Mouse (Mus musculus) heart, postnatal 10 days (tissue): ENCODE measurements around the gene Gm21887. TPM values are rescaled to one million over a fixed set of nuclear protein-coding genes. Genes with fewer than 3 reads are reported as not detected.
"Not testable (repeated sequence)": the region's sequence is repeated elsewhere in the genome, so short reads cannot be mapped to it uniquely, and the experiment has no call there.

Source experiments
- DNase-seq, 2 experiments: peaks; one replicate each; pipeline ENCODE4 v3.0.0; 2021
- intact Hi-C: fragments of 180-260 bp; cut with DNase I; formaldehyde crosslinking; loops from one replicate; pipeline ENCODE4 v1.15.1; 2025
- total RNA-seq, 2 experiments: library from RNA; stranded (reverse); gene quantifications; 2 replicates each; pipeline ENCODE4 v1.2.3; 2021

The Gm21887 gene
- total RNA-seq, 2 experiments from 2014 or later: 58.4 to 63.1 TPM

DNA sequence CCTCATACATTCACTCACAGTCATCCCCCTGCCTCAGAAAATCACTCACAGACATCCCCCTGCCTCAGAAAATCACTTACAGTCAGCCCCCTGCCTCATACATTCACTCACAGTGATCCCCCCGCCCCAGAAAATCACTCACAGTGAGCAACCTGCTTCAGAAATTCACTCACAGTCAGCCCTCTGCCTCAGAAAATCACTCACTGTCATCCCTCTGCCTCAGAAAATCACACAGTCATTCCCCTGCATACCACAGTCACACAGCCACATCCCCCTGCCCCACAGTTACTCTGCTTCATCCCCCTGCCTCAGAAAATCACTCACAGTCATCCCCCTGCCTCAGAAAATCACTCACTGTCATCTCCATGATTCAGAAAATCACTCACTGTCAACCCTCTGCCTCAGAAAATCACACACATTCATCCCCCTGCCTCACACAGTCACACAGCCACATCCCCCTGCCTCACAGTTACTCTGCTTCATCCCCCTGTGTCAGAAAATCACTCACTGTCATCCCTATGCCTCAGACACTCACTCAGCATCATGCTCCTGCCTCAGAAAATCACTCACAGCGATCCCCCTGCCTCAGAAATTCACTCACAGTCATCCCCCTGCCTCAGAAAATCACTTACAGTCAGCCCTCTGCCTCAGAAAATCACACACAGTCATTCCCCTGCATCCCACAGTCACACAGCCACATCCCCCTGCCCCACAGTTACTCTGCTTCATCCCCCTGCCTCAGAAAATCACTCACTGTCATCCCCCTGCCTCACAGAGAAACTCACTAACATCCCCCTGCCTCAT lies 1.9 kb upstream of the Gm21887 start:
- DNase-seq: not testable (repeated sequence)
- intact Hi-C loops: loop anchor here (2.0 kb wide), 1 partner anchor 13 kb away; no protein-coding TSS in a partner anchor

DNA sequence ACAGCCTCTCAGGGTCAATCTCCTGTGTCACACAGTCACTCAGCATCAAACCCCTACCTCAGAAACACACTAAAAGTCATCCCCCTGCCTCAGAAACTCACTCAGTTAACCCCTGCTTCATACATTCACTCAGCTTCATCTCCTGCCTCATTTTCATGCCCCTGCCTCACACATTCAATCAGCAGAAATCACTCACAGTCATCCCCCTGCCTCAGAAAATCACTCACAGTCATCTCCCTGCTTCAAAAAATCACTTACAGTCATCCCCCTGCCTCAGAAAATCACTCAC lies 1.3 kb upstream of the Gm21887 start:
- DNase-seq: not testable (repeated sequence)
- intact Hi-C loops: loop anchor here (2.0 kb wide), 1 partner anchor 13 kb away; no protein-coding TSS in a partner anchor

DNA sequence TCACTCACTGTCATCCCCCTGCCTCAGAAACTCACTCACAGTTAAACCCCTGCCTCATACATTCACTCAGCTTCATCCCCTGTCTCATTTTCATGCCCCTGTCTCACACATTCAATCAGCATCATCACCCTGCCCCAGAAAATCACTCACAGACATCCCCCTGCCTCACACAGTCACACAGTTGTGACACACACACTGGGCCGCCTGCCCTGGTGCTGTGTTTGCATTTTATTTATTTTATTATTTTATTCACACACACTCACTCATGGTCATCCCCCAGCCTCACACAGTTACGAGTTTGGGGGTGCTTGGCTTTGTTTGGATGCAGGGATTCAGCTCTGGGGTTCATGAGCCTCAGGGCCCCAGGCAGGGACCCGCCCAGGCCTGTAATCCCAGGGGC lies 875 bp upstream of the Gm21887 start:
- DNase-seq: peak in 1 of 2 experiments; percentile 55
- intact Hi-C loops: loop anchor here (2.0 kb wide), 1 partner anchor 14 kb away; no protein-coding TSS in a partner anchor

DNA sequence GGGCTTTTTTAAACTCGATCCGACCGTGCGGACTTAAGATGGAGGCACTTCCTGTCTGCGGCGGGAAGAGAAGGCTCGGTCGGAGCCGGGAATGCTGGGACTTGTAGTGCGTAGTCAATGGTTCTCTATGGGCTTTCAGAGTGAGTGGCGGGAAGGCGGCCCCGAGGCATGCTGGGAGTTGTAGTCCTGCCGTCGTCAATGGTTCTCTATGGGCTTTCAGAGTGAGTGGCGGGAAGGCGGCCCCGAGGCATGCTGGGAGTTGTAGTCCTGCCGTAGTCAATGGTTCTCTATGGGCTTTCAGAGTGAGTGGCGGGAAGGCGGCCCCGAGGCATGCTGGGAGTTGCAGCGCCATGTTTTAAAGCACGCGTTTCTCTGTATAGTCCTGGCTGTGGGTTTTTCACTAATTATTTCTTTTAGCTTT lies 352 bp downstream of the Gm21887 start:
- peak; percentile 100 for DNase-seq
- intact Hi-C loops: loop anchor here (2.0 kb wide), 1 partner anchor 15 kb away; no protein-coding TSS in a partner anchor

DNA sequence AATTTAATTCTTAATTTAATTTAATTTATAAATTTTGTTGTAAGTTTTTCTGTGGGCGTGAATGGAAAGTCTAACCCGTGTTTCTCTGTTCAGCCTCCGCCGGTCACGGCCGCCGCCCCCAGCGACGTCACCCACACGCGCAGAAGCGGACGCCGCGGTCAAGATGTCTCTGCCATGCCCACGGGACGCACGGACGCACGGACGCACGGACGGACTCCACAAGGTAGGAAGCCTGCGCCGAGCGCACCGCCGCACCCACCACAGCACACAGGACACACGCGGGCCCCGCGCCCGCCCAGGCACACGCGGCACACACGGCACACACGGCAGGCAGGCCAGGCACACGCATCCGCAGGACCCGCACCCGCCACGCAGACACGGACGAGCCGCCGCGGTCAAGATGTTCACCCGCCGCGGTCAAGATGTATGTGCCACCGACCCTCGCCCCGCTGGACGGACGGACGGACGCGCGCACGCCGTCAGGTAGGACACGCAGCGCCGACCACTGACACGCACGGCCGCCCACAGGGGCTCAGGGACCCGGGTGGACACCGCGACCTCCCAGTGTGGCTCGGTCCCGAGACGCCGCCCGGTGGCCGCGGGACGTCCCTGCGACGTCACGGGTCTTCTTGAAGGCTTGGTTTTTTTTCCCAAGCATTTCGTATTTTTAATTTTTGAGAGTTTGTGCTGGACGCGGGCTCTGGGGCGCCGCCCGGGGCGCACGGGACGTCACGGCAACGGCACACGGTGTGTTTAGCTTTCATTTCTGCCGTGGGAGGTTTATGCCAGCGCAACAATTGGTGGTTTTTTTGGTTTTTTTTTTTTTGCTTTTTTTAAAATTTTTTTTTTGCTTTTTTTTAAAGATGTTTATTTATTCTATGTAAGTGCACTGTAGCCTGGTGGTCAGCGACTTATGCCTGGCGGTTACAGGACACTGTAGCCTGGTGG lies 1.4 kb downstream of the Gm21887 start:
- intact Hi-C loops: not testable (repeated sequence)
- DNase-seq: peak in 1 of 2 experiments; percentile 55

DNA sequence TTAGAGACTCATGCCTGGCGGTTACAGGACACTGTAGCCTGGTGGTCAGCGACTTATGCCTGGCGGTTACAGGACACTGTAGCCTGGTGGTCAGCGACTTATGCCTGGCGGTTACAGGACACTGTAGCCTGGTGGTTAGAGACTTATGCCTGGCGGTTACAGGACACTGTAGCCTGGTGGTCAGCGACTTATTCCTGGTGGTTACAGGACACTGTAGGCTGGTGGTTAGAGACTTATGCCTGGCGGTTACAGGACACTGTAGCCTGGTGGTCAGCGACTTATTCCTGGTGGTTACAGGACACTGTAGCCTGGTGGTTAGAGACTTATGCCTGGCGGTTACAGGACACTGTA lies 2.0 kb downstream of the Gm21887 start:
- DNase-seq, intact Hi-C loops: not testable (repeated sequence)

DNA sequence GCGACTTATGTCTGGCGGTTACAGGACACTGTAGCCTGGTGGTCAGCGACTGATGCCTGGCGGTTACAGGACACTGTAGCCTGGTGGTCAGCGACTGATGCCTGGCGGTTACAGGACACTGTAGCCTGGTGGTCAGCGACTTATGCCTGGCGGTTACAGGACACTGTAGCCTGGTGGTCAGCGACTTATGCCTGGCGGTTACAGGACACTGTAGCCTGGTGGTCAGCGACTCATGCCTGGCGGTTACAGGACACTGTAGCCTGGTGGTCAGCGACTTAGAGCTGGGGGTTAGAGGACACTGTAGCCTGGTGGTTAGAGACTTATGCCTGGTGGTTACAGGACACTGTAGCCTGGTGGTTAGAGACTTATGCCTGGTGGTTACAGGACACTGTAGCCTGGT lies 4.0 kb downstream of the Gm21887 start:
- intact Hi-C loops, DNase-seq: not testable (repeated sequence)

DNA sequence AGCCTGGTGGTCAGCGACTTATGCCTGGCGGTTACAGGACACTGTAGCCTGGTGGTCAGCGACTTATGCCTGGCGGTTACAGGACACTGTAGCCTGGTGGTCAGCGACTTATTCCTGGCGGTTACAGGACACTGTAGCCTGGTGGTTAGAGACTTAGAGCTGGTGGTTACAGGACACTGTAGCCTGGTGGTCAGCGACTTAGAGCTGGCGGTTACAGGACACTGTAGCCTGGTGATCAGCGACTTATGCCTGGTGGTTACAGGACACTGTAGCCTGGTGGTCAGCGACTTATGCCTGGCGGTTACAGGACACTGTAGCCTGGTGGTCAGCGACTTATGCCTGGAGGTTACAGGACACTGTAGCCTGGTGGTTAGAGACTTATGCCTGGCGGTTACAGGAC lies 4.6 kb downstream of the Gm21887 start:
- intact Hi-C loops, DNase-seq: not testable (repeated sequence)

DNA sequence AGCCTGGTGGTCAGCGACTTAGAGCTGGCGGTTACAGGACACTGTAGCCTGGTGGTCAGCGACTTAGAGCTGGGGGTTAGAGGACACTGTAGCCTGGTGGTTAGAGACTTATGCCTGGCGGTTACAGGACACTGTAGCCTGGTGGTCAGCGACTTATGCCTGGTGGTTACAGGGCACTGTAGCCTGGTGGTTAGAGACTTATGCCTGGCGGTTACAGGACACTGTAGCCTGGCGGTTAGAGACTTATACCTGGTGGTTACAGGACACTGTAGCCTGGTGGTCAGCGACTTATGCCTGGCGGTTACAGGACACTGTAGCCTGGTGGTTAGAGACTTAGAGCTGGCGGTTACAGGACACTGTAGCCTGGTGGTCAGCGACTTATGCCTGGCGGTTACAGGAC lies 6.4 kb downstream of the Gm21887 start:
- DNase-seq, intact Hi-C loops: not testable (repeated sequence)

DNA sequence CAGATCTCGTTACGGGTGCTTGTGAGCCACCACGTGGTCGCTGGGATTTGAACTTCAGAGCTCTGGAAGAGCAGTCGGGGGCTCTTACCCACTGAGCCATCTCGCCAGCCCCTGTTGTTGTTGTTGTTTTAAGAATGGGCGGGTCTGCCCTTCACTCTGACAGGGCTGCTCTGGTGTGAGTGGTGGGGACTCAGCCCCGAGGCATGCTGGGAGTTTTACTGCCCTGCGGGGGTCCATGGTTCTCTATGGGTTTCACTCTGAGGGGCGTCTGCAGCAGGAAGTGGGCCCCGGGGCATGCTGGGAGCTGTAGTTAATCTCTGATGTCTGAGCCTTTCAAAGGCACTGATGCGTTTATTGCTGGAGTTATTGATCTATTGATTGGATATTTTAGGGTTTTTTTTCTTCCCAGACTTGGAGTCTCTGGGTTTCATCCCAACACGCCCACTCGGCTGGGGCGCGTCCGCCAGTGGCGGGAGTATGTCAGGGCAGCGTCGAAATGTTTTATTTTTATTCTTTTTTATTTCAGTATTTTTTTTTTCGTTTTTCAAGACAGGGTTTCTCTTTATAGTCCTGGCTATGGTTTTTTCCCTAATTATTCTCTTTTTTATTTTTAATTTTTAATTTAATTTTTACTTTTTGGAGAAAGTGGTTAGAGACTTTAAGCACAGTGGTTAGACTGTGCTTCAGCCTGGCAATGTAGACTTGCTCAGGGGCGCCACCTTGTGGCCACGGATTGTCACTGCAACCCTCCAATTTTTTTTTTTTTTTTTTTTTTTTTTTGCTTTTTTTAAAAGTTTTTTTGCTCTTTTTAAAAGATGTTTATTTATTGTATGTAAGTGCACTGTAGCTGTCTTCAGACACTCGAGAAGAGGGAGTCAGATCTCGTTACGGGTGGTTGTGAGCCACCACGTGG lies 8.1 kb downstream of the Gm21887 start:
- intact Hi-C loops: not testable (repeated sequence)
- DNase-seq: peak; percentile 66 to 79

DNA sequence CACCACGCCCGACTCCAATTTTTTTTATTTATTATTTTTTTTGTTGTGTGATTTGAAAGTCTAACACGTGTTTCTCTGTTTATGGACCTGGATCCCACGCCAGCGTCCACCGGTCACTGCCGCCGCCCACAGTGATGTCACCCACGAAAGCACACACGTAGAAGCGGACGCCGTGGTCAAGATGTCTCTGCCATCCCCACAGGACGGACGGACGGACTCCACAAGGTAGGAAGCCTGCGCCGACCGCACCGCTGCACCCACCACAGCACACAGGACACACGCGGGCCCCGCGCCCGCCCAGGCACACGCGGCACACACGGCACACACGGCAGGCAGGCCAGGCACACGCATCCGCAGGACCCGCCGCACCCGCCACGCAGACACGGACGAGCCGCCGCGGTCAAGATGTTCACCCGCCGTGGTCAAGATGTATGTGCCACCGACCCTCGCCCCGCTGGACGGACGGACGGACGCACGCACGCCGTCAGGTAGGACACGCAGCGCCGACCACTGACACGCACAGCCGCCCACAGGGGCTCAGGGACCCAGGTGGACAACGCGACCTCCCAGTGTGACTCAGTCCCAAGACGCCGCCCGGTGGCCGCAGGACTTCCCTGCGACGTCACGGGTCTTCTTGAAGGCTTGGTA lies 9.2 kb downstream of the Gm21887 start:
- intact Hi-C loops: not testable (repeated sequence)
- DNase-seq: peak in 1 of 2 experiments; percentile 34

DNA sequence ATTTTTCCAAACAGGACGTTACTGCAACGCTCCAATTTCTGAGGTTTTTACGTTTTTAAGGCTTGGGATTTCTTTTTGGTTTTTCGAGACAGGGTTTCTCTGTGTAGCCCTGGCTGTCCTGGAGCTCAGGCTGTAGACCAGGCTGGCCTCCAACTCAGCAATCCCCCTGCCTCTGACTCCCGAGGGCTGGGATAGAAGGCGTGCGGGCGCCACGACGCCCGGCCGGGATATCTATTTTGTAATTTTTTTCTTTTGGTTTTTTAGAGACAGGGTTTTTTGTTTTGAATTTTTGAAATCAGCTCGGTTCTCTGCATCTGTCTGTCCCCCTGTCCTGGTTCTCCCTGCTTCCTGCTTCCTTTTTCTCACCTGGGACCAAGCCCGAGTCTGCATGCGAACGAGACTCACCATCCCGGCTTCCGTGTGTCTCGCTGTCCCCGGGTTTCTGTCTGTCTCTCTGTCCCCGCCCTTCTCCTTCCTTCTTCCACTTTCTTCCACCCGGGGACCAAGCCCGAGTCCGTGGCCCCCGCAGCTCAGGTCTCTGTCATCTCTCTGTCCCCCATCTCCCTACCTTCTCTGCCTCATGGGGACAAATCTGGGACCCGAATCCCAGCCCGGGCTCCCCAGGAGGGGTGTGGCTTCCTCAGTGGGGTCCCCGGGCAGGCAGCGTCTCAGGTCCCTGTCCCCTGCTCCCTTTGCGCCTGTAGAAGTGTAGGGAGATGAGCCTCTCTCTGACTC lies 9.9 kb downstream of the Gm21887 start:
- intact Hi-C loops, DNase-seq: not testable (repeated sequence)

DNA sequence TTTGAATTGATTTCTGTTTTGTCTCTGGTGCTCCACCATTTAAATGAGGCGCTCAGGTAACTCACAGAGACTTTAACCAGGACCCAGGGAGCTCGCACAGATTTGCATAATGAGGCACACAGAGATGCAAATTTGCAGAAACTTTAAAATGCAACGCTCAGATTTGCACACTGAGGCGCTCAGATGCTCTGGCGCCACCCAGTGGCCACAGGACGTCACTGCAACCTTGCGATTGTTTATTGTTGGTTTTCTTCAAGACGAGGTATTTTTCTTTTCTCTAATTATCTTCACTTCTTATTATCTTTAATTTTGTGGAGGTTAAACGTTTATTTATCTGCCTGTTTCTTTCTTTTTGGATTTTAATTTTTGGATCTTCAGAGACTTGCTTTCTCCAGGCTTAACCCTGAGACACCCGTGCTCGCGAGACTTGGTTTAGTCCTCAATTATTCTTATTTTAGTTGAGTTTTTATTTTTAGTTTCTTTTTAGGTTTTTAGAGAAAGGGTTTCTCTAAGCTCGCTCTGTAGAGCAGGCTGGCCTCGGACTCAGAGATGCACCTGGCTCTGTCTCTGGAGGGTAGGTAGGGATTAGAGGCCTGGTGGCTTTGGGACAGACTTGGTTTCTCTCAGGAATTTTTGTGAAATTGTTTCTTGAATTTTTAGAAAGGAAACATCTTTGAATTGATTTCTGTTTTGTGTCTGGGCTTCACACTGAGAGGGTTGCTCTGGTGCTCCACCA lies 10.7 kb downstream of the Gm21887 start:
- intact Hi-C loops: not testable (repeated sequence)
- peak; percentile 92 to 97 for DNase-seq

DNA sequence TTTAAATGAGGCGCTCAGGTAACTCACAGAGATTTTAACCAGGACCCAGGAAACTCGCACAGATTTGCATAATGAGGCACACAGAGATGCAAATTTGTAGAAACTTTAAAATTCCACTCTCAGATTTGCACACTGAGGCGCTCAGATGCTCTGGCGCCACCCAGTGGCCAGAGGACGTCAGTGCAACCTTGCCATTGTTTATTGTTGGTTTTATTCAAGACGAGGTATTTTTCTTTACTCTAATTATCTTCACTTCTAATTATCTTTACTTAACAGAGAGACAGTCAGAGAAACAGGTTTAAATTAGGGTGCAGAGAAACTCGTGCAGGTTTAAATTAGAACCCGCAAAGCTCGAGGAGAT lies 11.2 kb downstream of the Gm21887 start:
- intact Hi-C loops: not testable (repeated sequence)

DNA sequence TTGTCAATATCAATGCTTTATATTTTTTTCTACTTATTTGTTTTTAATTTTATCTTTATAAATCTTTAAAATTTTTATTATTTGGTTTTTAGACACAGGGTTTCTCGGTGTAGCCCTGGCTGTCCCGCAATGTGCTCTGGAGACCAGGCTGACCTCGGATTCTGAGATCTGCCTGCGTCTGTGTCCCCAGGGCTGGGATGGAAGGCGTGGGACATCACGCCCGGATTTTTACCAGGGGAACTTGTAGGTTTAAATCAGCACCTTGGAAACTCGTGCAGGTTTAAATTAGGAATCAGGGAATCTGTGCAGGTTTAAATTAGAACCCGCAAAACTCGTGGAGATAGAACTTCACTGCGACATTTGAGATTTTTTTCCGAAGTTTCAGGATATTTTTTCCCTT lies 11.7 kb downstream of the Gm21887 start:
- DNase-seq: not testable (repeated sequence)

More for the DNA sequence above, 11.2 kb downstream of the Gm21887 start:
- peak; percentile 79 to 81 for DNase-seq

DNA sequence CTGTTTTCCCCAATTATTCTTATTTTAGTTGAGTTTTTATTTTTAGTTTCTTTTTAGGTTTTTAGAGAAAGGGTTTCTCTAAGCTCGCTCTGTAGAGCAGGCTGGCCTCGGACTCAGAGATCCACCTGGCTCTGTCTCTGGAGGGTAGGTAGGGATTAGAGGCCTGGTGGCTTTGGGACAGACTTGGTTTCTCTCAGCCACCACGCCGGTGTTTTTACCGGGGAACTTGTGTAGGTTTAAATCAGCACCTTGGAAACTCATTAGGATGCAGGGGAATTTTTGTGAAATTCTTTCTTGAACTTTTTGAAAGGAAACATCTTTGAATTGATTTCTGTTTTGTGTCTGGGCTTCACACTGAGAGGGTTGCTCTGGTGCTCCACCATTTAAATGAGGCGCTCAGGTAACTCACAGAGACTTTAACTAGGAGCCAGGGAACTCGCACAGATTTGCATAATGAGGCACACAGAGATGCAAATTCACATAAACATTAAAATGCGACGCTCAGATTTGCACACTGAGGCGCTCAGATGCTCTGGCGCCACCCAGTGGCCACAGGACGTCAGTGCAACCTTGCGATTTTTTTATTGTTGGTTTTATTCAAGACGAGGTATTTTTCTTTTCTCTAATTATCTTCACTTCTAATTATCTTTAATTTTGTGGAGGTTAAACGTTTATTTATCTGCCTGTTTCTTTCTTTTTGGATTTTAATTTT lies 12.4 kb downstream of the Gm21887 start:
- intact Hi-C loops: not testable (repeated sequence)
- peak in 1 of 2 experiments; percentile 66 for DNase-seq

More for the DNA sequence above, 11.7 kb downstream of the Gm21887 start:
- intact Hi-C loops: not testable (repeated sequence)
